Mouse (Mus musculus) embryonic facial prominence, embryonic 12.5 days (tissue): ENCODE data around the gene Tmeff2. TPM values are rescaled to one million over a fixed set of nuclear protein-coding genes. Genes with fewer than 3 reads are reported as not detected.

Source experiments
- ATAC-seq: fragments of 200-750 bp; cut with Nextera tagmentation; 2 replicates; pipeline ENCODE4 v1.8.0; 2017; ENCODE audit not compliant: insufficient number of reproducible peaks, insufficient read depth, low FRiP score, low TSS enrichment
- H3K27ac ChIP-seq: fragments of 300-500 bp; sonication (generic); 2 replicates; pipeline ENCODE4 v1.5.1; 2016; ENCODE audit warnings: mild to moderate bottlenecking
- H3K27me3 ChIP-seq: fragments of 300-500 bp; sonication (generic); 2 replicates; pipeline ENCODE4 v1.6.1; 2016; ENCODE audit warnings: mild to moderate bottlenecking, moderate library complexity
- H3K36me3 ChIP-seq: fragments of 300-500 bp; sonication (generic); 2 replicates; pipeline ENCODE4 v1.6.1; 2016; ENCODE audit warnings: mild to moderate bottlenecking
- H3K4me1 ChIP-seq: fragments of 300-500 bp; sonication (generic); 2 replicates; pipeline ENCODE4 v1.6.1; 2016
- H3K4me2 ChIP-seq: fragments of 300-500 bp; sonication (generic); replicated peaks from 2 replicates; pipeline ENCODE4 v1.6.1; 2016; ENCODE audit warnings: mild to moderate bottlenecking, moderate library complexity
- H3K4me3 ChIP-seq: fragments of 300-500 bp; sonication (generic); 2 replicates; pipeline ENCODE4 v1.5.1; 2016; ENCODE audit warnings: mild to moderate bottlenecking
- H3K9ac ChIP-seq: fragments of 300-500 bp; sonication (generic); 2 replicates; pipeline ENCODE4 v1.6.1; 2016; ENCODE audit warnings: mild to moderate bottlenecking, moderate library complexity
- H3K9me3 ChIP-seq: fragments of 300-500 bp; sonication (generic); 2 replicates; pipeline ENCODE4 v1.6.1; 2016; ENCODE audit warnings: mild to moderate bottlenecking, moderate library complexity
- WGBS: fragments of 180-500 bp; shearing (Covaris S2); methylation state at CpG from one replicate; pipeline ENCODE4 v1.1.7; 2016; 5-methylcytosine and 5-hydroxymethylcytosine counted together
- polyA plus RNA-seq: library from polyadenylated mRNA; unstranded; fragments of >200 nt; fragmentation: Nextera tagmentation; extraction: Ambion mirVana; gene quantifications from 2 replicates; pipeline ENCODE4 v1.2.1, GENCODE M21; 2016

Tmeff2 gene
- polyA plus RNA-seq, 1 experiment from 2014 or later: 12.4 TPM

DNA sequence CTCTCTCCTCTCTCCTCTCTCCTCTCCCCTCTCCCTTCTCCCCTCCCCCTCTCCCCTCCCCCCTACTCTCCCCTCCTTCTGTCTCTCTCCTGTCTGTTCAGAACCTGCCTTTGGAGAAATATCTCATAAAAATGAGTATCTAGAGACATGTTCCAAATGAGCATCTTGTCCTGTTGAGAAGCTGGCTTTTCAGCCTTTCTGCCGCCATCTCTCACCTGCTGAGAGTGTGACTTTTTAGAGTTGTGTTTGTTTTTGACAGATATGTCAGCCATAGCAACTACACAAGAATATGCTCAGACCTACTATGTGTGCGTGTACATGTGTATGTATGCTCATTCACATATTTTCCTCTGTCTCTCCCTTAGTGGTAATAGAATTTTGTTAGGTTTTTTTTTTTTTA, 283.8 kb downstream of the Tmeff2 start:
- no peak overlapping the region for H3K27ac ChIP-seq
- H3K4me1 ChIP-seq: no peaks in the 10 kb centered on the region; the same call in 1 of the 2 replicates
- no peak overlapping the region for H3K4me2 ChIP-seq
- no peak overlapping the region for H3K9ac ChIP-seq
- no peaks in the 10 kb centered on the region for H3K9me3 ChIP-seq
- H3K36me3 ChIP-seq: no peaks in the 10 kb centered on the region
- WGBS: 88% methylated on average over 2 of the region's 2 CpGs
- H3K4me3 ChIP-seq: no peak overlapping the region
- ATAC-seq: no peak
- H3K27me3 ChIP-seq: no peaks in the 10 kb centered on the region

DNA sequence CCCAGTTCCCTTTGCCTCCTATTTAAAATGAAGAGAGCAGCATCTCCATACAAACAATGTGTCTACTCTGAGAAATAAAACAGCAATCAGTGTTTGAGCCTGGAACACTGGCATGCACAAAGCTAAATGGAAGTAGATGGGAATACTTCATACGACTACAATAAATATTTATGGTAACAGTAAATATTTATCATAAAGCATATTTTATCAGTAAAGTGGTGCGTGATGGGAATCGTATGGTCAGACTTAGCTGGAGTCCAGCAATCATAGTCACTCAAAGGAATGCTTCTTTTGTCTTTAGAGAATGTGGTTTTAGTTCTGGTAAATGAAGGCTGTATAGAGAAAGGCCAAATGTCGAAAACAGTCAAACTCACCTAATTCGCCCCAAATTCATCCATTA, 288.6 kb downstream of the Tmeff2 start:
- H3K4me2 ChIP-seq: no peak overlapping the region
- H3K27ac ChIP-seq: no peak overlapping the region
- no peak overlapping the region for H3K4me3 ChIP-seq
- no peak for ATAC-seq
- no peak overlapping the region for H3K9ac ChIP-seq
- H3K27me3 ChIP-seq: no peaks in the 10 kb centered on the region
- H3K4me1 ChIP-seq: no peaks in the 10 kb centered on the region; the same call in 1 of the 2 replicates
- no peaks in the 10 kb centered on the region for H3K36me3 ChIP-seq
- H3K9me3 ChIP-seq: no peaks in the 10 kb centered on the region
- 86% methylated on average over 5 of the region's 5 CpGs for WGBS

DNA sequence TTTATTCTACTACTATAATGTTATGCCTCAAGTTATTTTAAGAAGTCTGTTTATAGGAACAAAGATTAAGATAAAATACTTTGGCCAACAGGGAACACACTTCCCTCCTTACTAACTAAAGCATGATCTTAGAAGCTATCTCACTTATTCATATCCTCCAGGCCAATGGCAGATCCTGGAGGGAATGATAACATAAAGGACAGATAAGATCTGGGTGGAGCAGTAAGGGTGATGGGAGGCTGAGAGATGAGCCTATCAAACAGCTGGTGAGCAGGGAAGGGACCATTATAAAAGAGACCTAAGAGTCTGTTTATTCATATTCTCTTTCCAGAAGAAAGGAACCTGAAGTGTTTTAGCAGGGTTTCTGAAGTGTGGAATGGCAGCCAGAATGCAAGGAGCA, 290.8 kb downstream of the Tmeff2 start:
- H3K27me3 ChIP-seq: no peaks in the 10 kb centered on the region
- no peaks in the 10 kb centered on the region for H3K36me3 ChIP-seq
- no peaks in the 10 kb centered on the region; the same call in 1 of the 2 replicates for H3K4me1 ChIP-seq
- H3K9me3 ChIP-seq: no peaks in the 10 kb centered on the region
- no peak overlapping the region for H3K27ac ChIP-seq
- ATAC-seq: no peak
- H3K4me3 ChIP-seq: no peak overlapping the region
- no peak overlapping the region for H3K9ac ChIP-seq
- H3K4me2 ChIP-seq: no peak overlapping the region

DNA sequence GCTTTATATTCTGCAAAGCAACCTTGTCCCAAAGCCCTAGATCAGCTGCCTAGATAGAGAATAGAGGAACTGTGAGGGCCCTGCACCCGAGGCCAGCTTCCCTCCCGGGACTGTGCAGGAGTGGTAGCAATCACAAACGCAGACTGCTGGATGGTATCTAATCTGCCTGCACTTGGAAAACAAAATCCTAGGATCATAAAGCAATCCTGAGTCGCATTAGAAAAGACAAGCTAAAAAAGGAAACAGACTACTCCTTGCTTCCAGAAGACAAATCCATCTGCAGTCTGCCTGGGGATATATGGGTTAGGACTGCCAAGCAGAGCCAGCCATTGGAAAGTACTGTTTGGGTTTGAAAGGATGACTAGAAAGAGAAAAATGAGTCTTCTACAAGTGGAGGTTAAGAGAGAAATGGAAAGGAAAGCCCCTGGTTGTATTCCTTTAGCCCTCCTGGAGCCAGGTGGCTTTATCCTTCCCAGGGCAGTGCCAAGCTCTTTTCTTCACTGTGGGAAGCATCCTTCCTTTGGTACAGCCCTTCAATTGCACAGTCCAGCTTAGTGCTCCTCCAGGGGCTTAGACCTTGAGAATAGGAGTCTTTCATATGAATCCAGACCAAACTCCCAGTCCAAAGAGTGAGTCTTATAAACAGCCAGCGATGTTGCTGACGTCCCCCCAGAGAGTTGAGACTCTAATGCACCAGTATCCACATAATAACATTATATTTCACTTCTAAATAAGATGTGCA, 291.6 kb downstream of the Tmeff2 start:
- Histone ChIP-seq H3K36me3 (no peaks in the 10 kb centered on the region), H3K4me2 (no peak overlapping the region), H3K9me3 (no peaks in the 10 kb centered on the region), H3K27ac (no peak overlapping the region), H3K4me3 (no peak overlapping the region), H3K9ac (no peak overlapping the region), H3K4me1 (no peaks in the 10 kb centered on the region; the same call in 1 of the 2 replicates), H3K27me3 (no peaks in the 10 kb centered on the region)
- WGBS: 62% methylated on average over 6 of the region's 6 CpGs
- no peak for ATAC-seq

DNA sequence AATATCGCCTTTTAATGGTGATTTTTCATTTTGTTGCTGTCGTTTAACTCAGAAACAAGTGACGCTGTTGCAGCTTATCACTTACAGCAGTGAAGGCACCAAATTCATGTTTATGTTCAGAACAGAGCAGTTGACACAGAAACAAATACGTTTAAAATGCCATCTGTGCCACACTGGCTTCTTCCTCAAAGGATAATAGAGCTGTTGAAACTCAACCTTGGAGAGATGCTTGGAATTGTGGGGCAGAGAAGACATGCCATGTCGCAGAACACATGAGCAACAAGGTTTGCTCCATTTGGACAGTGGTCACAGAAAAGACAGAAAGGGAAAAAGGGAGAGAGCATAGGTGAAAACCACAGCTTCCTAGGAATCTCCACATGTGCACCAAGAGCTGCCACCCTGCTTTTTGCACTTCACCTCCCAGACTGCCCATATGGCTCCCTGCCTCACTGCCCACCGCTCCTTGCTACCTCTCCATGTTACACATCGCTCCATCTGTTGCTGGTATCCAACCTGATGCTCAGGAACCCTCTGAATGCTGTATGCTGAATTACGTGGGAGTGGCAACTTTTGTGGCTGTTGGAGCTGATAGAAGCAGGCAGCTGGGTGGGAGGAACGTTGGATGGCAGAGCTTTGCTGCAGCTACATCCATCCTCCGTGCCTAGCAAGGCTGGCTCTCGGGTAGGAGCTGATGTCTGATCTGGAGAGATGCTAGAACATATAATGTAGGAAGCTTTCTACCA, 298.8 kb downstream of the Tmeff2 start:
- no peaks in the 10 kb centered on the region for H3K36me3 ChIP-seq
- WGBS: 84% methylated on average over 11 of the region's 11 CpGs
- H3K4me3 ChIP-seq: no peak overlapping the region
- H3K9ac ChIP-seq: no peak overlapping the region
- H3K9me3 ChIP-seq: no peaks in the 10 kb centered on the region
- no peaks in the 10 kb centered on the region for H3K27me3 ChIP-seq
- H3K27ac ChIP-seq: no peak overlapping the region
- H3K4me1 ChIP-seq: no peaks in the 10 kb centered on the region
- no peak for ATAC-seq
- no peak overlapping the region for H3K4me2 ChIP-seq

DNA sequence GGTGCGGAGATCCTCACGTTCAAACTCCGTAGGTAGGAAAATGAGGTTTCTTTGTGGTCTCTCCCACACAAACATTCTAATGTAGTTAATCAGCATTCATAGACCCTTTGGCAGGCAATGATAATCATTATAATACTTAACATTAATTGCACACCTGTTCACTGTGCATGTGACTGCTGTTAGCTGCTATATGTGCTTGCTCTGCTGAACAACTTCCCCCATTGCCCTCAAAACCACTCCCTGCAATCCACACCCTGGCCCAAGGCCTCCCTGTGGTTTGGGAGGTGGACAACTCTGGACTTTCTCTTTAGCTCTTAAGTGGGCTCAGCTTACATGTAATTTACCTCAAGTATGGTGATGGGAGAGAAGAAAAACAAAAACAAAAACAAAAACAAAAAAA, 299.5 kb downstream of the Tmeff2 start:
- Histone ChIP-seq H3K4me1 (no peaks in the 10 kb centered on the region), H3K9me3 (no peaks in the 10 kb centered on the region), H3K36me3 (no peaks in the 10 kb centered on the region), H3K27me3 (no peaks in the 10 kb centered on the region), H3K9ac (no peak overlapping the region), H3K27ac (no peak overlapping the region), H3K4me3 (no peak overlapping the region), H3K4me2 (no peak overlapping the region)
- ATAC-seq: no peak
- 96% methylated on average over 3 of the region's 3 CpGs for WGBS

DNA sequence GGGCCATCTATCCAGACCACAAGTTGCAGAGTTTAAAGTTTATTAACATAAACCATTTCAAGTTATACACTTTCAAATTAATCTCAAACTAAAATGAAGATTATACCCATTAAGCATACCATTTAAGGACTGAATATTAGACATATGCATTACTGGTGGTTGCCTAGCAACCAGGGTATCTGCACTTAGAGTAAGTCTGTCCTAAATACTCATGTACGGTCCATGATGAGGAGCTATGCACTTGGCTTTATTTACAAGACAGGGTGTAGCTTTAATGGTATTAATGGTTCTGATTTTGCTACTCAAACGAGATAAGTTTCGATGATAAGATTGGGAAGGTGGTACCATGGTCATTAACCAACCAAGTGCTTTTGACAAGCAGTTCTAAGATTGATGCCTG, 315.2 kb downstream of the Tmeff2 start:
- H3K36me3 ChIP-seq: no peaks in the 10 kb centered on the region
- 91% methylated on average over 3 of the region's 3 CpGs for WGBS
- ATAC-seq: no peak

DNA sequence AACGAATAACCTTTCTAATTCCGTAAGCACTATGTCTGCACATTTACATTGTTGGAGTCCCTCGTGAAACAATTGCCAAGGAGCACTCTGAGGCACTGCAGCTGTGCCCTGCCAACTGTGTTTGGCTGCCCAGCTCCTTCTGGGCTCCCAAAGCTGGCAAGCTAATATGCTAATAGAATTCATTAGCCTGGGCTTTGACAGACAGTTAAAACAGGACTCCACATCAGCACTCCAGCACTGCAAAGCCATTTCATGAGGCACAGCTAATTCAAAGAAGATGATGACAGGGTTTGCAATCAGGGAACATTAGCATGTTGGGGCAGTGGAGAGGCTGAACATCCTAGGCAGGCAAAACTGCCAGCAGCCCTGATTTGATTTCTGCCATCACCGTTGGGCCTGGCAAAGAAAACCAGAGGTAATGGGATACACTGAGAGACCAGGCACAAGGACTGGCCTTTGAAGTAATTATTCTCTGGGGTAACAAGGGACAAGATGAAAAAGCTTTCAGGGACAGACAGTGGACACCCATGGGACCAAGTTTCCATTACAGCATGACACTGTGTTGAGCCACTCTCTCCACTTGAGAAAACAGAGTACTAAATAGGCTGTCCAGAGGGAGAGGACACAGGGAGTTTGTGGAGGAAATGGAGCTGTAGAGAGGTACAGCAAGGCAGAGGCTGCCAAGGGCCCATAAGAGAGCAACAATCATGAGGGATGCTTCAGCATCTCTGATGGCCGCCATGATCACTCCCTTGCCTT, 316.0 kb downstream of the Tmeff2 start:
- Histone ChIP-seq H3K27me3 (no peaks in the 10 kb centered on the region), H3K36me3 (no peaks in the 10 kb centered on the region), H3K4me2 (no peak overlapping the region), H3K4me3 (no peak overlapping the region), H3K27ac (no peak overlapping the region), H3K4me1 (no peaks in the 10 kb centered on the region), H3K9me3 (no peaks in the 10 kb centered on the region), H3K9ac (no peak overlapping the region)
- ATAC-seq: no peak
- WGBS: 73% methylated on average over 5 of the region's 5 CpGs

More for the DNA sequence above, 315.2 kb downstream of the Tmeff2 start:
- no peaks in the 10 kb centered on the region for H3K27me3 ChIP-seq
- no peak overlapping the region for H3K27ac ChIP-seq
- no peaks in the 10 kb centered on the region for H3K9me3 ChIP-seq
- no peak overlapping the region for H3K9ac ChIP-seq
- no peaks in the 10 kb centered on the region for H3K4me1 ChIP-seq
- H3K4me2 ChIP-seq: no peak overlapping the region
- no peak overlapping the region for H3K4me3 ChIP-seq

DNA sequence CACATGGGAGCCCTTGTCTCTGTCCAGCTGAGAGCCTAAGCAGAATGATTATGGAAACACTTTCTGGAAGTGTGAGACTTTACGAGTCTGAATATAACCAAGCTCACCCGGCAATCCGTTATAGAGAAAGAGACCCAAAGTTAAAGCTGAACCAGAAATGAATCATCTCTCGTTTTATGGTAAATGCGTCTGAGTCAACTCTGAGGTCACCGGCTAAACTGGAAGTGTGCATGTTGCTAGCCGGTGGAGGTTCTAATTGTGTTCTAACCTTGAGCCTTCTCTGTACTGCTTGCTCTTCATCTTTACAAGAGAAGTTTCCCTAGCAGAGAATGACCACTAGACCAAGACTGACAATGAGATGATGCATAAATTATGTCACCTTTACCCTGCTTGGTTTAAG, 316.8 kb downstream of the Tmeff2 start:
- H3K36me3 ChIP-seq: no peaks in the 10 kb centered on the region
- ATAC-seq: no peak
- 86% methylated on average over 7 of the region's 7 CpGs for WGBS
- H3K4me3 ChIP-seq: no peak overlapping the region
- no peak overlapping the region for H3K9ac ChIP-seq
- H3K4me1 ChIP-seq: no peaks in the 10 kb centered on the region
- no peak overlapping the region for H3K27ac ChIP-seq
- H3K9me3 ChIP-seq: no peaks in the 10 kb centered on the region
- H3K4me2 ChIP-seq: no peak overlapping the region
- no peaks in the 10 kb centered on the region for H3K27me3 ChIP-seq

DNA sequence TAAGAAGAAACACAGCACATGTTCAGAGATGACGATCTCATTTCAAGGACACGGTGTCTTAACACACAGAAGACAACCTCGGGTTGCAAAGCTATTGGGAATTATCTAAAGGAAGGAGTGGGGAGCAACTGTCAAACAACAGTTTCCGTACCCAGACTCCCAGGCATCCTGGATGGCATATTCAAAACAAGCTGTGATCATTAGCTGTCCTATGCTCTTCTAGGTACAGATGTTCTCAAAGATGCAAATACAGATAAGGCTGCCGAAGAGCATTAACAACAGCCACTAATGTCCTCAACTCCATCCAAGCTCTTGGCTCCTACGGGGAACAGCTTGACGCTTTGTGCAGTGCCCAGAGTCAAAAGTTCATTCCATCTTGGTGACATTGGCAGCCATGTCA, 324.7 kb downstream of the Tmeff2 start:
- Histone ChIP-seq H3K27me3 (no peaks in the 10 kb centered on the region), H3K9me3 (no peaks in the 10 kb centered on the region), H3K4me2 (no peak overlapping the region), H3K36me3 (no peaks in the 10 kb centered on the region), H3K4me3 (no peak overlapping the region), H3K27ac (no peak overlapping the region), H3K4me1 (no peaks in the 10 kb centered on the region), H3K9ac (no peak overlapping the region)
- ATAC-seq: no peak
- 74% methylated on average over 7 of the region's 7 CpGs for WGBS
